Mouse (Mus musculus): ENCODE results near the gene Pip5k1c. TPM values are rescaled to one million over a fixed set of nuclear protein-coding genes. Genes with fewer than 3 reads are reported as not detected.

Pip5k1c gene
- polyA plus RNA-seq, 1 experiment from 2014 or later = 70.1 TPM

DNA sequence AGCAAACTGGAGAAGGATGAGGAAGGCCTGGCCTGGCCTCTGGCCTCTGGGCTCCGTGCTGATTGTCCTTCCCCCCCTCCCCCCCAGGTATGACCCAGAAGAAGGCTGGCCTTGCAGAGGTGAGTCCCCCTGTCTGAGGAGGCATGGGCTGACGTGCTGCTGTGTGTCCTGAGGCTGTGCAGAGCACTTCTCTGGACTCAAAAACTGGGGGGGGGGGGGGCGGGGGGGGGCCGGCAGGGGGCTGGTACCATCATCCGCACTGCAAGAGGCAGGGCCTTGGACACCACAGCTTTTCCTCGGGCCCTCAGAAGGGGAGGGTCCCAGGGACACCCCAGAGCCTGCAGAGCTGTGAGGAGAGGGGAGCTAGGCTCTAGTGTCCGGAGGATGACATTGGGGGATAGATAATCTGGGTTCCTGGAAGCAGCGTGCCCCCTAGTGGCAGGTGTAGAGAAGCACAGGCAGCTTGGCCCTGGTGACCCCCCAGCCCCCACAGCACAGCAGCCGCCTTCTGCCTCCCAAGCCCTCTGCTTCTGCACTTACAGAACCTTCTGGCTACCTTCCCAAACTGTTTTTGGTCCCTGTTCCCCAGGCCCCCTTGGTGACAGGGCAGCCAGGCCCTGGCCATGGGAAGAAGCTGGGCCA, 12.0 kb downstream of the Pip5k1c start:
- Histone ChIP-seq H3K9me3 (no peaks in the 10 kb centered on the region), H3K9ac (no peak overlapping the region), H3K4me1 (0 out of 2 replicates have a peak, but pooled peaks cover 11% of the 10 kb centered on the region), H3K4me3 (no peak overlapping the region), H3K27me3 (no peaks in the 10 kb centered on the region), H3K27ac (no peak overlapping the region), H3K4me2 (replicated peaks) (no peak overlapping the region), H3K36me3 (peaks cover 51% of the 10 kb centered on the region)
- WGBS = 34% methylated on average over 7 of the region's 9 CpGs
- no peak for ATAC-seq (ENCODE audit: insufficient number of reproducible peaks, insufficient read depth, low FRiP score, low TSS enrichment)

DNA sequence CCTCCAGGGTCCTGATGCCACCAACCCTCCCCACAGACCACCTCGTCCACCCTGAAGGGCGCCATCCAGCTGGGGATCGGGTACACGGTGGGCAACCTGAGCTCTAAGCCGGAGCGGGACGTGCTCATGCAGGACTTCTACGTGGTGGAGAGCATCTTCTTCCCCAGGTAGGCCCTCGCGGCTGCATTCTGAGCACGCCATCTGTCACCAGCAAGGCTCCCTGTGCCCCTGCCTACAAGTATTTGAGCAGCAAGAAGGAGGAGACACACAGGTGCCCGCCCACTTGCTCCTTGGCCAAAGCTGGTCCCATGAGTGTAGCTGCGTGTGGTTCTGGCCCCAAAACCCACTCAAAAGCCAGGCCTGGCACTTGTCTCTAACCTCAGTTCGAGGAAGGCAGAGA, 12.9 kb downstream of the Pip5k1c start:
- Histone ChIP-seq H3K4me1 (0 out of 2 replicates have a peak, but pooled peaks cover 11% of the 10 kb centered on the region), H3K27ac (no peak overlapping the region), H3K36me3 (peaks cover 60% of the 10 kb centered on the region), H3K4me2 (replicated peaks) (no peak overlapping the region), H3K4me3 (no peak overlapping the region), H3K27me3 (no peaks in the 10 kb centered on the region), H3K9me3 (no peaks in the 10 kb centered on the region), H3K9ac (no peak overlapping the region)
- no peak for ATAC-seq (ENCODE audit: insufficient number of reproducible peaks, insufficient read depth, low FRiP score, low TSS enrichment)
- whole genome bisulfite sequencing = 92% methylated on average over 14 of the region's 14 CpGs

DNA sequence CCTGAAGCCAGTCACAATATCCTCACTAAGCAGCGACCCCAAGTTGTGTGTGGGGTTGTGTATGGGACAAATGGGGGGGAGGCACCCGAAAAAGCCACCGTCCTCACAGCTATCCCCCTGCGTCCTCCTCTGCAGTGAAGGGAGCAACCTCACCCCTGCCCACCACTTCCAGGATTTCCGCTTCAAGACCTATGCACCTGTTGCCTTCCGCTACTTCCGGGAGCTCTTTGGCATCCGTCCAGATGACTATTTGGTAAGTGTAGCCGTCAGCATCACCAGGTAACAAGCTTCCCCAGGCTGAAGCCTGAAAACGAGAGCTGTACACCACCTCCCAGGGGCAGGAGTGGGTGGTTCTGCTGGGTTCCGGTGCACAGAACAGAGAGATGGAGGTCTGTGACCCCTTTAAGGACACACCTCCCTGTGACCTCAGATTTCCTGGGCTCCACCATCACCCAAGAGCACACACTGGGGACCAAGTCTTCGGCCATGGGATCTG, 13.5 kb downstream of the Pip5k1c start:
- H3K4me3 ChIP-seq = no peak overlapping the region
- H3K27me3 ChIP-seq = no peaks in the 10 kb centered on the region
- H3K27ac ChIP-seq = no peak overlapping the region
- ATAC-seq (ENCODE audit: insufficient number of reproducible peaks, insufficient read depth, low FRiP score, low TSS enrichment) = no peak
- WGBS = 94% methylated on average over 12 of the region's 12 CpGs
- H3K36me3 ChIP-seq = peaks cover 66% of the 10 kb centered on the region
- no peaks in the 10 kb centered on the region for H3K9me3 ChIP-seq
- 0 out of 2 replicates have a peak, but pooled peaks cover 11% of the 10 kb centered on the region for H3K4me1 ChIP-seq
- H3K4me2 ChIP-seq (replicated peaks) = no peak overlapping the region
- H3K9ac ChIP-seq = no peak overlapping the region

DNA sequence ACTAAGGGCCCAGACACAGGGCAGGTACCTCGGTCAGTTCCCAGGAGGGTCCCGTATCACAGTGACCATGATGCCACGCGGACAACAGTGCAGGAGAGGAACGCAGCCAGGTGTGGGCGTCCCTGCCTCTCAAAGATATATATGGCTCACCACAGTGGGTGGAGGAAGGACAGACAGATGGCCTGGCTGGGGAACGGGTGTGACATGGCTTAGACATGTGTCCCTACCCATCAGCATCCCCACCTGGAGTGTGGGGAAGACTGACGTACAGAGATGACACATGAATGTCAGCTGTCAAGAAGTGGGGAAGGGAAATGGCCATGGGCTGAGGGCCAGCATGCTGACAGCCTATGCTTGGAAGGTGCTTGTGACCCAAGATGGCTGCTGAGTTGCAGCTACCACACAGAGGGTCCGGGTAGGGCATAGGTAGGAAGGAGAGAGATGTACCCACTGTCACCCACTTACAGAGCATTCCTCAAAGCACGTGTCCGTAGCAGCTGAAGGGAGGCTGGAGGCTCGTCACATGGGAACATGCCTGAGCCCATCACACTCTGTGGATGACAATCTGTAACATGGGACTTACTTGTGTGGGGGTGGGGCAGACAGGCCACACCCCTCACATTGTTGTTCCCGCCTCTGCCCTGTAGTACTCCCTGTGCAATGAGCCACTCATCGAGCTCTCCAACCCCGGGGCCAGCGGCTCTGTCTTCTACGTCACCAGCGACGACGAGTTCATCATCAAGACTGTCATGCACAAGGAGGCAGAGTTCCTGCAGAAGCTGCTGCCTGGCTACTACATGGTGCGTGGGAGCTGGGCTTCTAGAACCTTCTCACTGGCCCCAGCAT, 14.3 kb downstream of the Pip5k1c start:
- ATAC-seq (ENCODE audit: insufficient number of reproducible peaks, insufficient read depth, low FRiP score, low TSS enrichment) = no peak
- Histone ChIP-seq H3K4me3 (no peak overlapping the region), H3K4me2 (replicated peaks) (no peak overlapping the region), H3K4me1 (0 out of 2 replicates have a peak, but pooled peaks cover 11% of the 10 kb centered on the region), H3K27ac (no peak overlapping the region), H3K9me3 (no peaks in the 10 kb centered on the region), H3K36me3 (peaks cover 68% of the 10 kb centered on the region), H3K27me3 (no peaks in the 10 kb centered on the region), H3K9ac (no peak overlapping the region)
- 94% methylated on average over 21 of the region's 21 CpGs for WGBS

DNA sequence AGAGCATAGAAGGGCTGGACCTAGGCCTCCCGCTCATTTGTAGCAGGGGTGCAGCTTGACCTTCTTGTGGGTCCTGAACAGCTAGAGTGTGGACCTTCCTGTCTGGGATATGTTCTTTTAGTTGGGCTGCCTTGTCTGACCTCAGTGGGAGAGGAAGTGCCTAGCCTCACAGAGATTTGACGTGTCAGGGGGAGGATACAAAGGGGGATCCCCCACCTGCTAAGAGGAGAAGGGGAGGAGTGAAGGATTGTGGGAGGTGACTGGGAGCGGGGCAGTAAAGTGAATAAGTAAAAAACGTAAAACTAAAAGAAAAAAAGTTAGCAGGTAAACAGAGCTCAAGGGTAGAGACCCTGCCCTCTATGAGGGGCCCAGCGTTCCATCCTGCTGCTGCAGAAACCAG, 16.8 kb downstream of the Pip5k1c start:
- Histone ChIP-seq H3K27me3 (no peaks in the 10 kb centered on the region), H3K27ac (no peak overlapping the region), H3K4me3 (no peak overlapping the region), H3K4me1 (0 out of 2 replicates have a peak, but pooled peaks cover 1% of the 10 kb centered on the region), H3K9me3 (no peaks in the 10 kb centered on the region), H3K36me3 (peaks cover 93% of the 10 kb centered on the region), H3K4me2 (replicated peaks) (no peak overlapping the region), H3K9ac (no peak overlapping the region)
- ATAC-seq (ENCODE audit: insufficient number of reproducible peaks, insufficient read depth, low FRiP score, low TSS enrichment) = no peak
- 90% methylated on average over 5 of the region's 5 CpGs for WGBS

DNA sequence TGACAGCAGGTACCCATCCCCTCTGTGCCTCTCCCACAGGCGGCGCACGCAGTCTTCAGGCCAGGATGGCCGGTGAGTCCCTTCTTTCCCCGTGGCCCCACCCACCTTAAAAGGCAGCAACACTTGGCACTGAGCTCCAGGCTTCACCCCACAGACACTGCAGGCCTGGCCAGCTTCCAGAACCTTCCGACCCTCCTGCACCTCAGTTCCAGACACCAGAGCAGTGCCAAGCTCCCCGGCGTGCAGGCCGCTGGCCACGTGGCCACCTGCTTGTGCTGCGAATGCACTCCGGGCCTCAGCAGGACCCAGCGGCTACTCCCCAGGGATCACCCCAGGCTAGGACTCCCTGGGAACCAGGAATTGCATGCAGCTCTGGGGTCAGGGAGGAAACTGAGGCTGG, 20.8 kb downstream of the Pip5k1c start:
- Histone ChIP-seq H3K4me2 (replicated peaks) (no peak overlapping the region), H3K9me3 (no peaks in the 10 kb centered on the region), H3K27me3 (no peaks in the 10 kb centered on the region), H3K4me1 (peaks cover 15% of the 10 kb centered on the region), H3K9ac (no peak overlapping the region), H3K27ac (no peak overlapping the region), H3K36me3 (peaks cover 89% of the 10 kb centered on the region), H3K4me3 (no peak overlapping the region)
- ATAC-seq (ENCODE audit: insufficient number of reproducible peaks, insufficient read depth, low FRiP score, low TSS enrichment) = no peak
- 95% methylated on average over 13 of the region's 13 CpGs for WGBS

DNA sequence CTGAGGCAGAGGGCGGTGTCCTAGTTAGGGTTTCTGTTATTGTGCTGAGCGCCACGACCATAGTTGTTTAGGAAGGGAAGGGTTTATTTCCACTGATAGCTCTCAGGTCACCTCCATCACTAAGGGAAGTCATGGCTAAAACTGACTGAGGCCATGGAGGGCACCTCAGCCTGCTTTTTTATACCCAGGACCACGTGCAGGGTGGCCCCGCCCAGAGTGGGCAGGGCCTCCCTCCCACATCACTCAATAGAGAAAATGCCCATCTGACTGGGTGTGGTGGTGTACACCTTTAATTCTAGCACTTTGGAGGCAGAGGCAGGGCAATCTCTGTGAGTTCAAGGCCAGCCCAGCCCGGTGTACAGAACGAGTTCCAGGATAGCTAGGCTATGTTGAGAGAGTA, 21.4 kb downstream of the Pip5k1c start:
- no peak overlapping the region for H3K27ac ChIP-seq
- peaks cover 21% of the 10 kb centered on the region for H3K4me1 ChIP-seq
- H3K27me3 ChIP-seq = no peaks in the 10 kb centered on the region
- no peak for ATAC-seq (ENCODE audit: insufficient number of reproducible peaks, insufficient read depth, low FRiP score, low TSS enrichment)
- no peak overlapping the region for H3K4me2 ChIP-seq (replicated peaks)
- H3K36me3 ChIP-seq = peaks cover 87% of the 10 kb centered on the region
- H3K4me3 ChIP-seq = no peak overlapping the region
- H3K9ac ChIP-seq = no peak overlapping the region
- H3K9me3 ChIP-seq = no peaks in the 10 kb centered on the region
- WGBS = 78% methylated on average over 7 of the region's 7 CpGs

DNA sequence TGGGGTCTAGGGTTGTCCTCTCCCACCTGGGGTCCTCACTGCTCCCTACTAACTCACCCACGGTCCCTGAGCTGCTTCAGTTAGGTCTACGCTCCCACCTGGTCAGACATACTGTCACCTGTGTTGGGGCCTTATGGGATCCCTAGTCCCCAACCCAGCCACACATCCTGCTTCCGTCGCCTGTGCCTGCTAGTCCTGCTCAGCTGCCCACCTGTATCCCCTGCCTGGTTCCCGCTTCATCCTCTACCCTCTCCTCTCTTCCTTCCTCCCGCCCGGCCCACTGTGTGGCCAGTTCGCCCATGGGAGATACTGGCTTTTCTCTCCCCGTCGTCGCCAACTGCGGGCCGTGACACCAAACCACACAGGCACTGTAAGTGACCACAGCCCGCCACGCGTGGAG, 22.8 kb downstream of the Pip5k1c start:
- Histone ChIP-seq H3K4me1 (peaks cover 26% of the 10 kb centered on the region), H3K36me3 (peaks cover 73% of the 10 kb centered on the region)
- WGBS = 93% methylated on average over 16 of the region's 16 CpGs

DNA sequence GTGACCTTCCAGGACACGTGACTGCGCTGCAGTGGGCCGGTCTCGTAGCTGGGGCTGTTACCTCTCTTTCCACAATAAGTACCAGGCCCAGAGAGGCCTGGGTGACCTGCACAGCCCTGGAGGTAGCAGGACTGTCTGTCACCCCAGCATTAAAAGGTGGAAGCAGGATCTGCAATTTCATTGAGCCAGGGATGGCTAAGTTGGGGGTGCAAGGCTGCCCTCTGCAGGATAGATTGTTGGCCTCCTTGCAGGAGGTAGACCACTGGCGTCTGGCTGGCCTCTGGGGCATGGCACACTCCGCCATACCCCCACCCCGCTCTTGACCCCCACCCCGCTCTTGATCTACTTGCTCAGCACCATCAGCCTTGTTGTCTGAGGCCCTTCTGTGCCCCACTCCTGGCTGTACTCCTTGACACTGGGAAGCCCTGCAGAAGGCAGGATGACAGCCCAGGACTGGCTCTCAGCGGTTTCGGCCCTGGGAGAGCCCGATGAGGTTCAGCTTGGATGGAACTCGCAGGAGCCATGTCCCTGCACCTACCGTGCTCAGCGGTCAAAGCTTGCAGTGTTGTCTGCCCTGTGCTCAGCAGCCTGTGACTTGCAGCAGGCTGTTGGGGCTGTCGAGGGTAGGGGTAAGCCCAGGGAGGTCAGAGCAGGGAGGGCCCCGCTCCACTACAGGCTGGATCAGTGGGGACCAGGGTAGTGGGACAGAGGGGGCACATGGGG, 23.7 kb downstream of the Pip5k1c start:
- Histone ChIP-seq H3K9me3 (no peaks in the 10 kb centered on the region), H3K4me3 (0 out of 2 replicates have a peak overlapping the region, but pooled peaks have one; percentile 16), H3K4me2 (replicated peaks) (peak overlapping the region; percentile 43), H3K9ac (peak overlapping the region; percentile 20), H3K27ac (no peak overlapping the region), H3K27me3 (no peaks in the 10 kb centered on the region), H3K36me3 (peaks cover 64% of the 10 kb centered on the region), H3K4me1 (peaks cover 26% of the 10 kb centered on the region)
- WGBS = 45% methylated on average over 16 of the region's 16 CpGs
- ATAC-seq (ENCODE audit: insufficient number of reproducible peaks, insufficient read depth, low FRiP score, low TSS enrichment) = no peak

More for the DNA sequence above, 22.8 kb downstream of the Pip5k1c start:
- Histone ChIP-seq H3K9ac (no peak overlapping the region), H3K27me3 (no peaks in the 10 kb centered on the region), H3K27ac (no peak overlapping the region), H3K9me3 (no peaks in the 10 kb centered on the region), H3K4me3 (no peak overlapping the region), H3K4me2 (replicated peaks) (no peak overlapping the region)
- no peak for ATAC-seq (ENCODE audit: insufficient number of reproducible peaks, insufficient read depth, low FRiP score, low TSS enrichment)

DNA sequence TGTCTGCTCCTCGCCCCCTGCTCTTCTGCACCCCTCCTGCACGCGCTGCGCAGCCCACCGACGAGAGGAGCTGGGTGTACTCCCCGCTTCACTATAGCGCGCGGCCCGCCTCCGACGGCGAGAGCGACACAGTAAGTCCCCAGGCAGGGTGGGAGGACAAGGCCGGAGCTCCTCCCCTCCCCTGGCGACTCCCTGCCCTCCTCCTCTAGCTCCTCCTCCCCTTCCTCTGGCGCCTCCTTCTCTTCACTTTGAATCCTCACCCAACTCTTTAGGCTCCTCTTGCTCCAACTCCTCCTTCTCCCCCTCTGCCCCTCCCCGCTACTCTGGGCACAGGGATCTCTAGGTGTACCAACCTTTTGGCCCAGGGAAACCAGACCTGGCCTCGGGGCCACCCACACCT, 24.5 kb downstream of the Pip5k1c start:
- Histone ChIP-seq H3K4me2 (replicated peaks) (peak overlapping the region; percentile 43), H3K27ac (no peak overlapping the region), H3K4me1 (peaks cover 32% of the 10 kb centered on the region), H3K36me3 (peaks cover 58% of the 10 kb centered on the region), H3K4me3 (peak overlapping the region; percentile 16; the same call in 1 of the 2 replicates), H3K27me3 (no peaks in the 10 kb centered on the region), H3K9ac (peak overlapping the region; percentile 20), H3K9me3 (no peaks in the 10 kb centered on the region)
- 16% methylated on average over 20 of the region's 20 CpGs for WGBS
- no peak for ATAC-seq (ENCODE audit: insufficient number of reproducible peaks, insufficient read depth, low FRiP score, low TSS enrichment)

DNA sequence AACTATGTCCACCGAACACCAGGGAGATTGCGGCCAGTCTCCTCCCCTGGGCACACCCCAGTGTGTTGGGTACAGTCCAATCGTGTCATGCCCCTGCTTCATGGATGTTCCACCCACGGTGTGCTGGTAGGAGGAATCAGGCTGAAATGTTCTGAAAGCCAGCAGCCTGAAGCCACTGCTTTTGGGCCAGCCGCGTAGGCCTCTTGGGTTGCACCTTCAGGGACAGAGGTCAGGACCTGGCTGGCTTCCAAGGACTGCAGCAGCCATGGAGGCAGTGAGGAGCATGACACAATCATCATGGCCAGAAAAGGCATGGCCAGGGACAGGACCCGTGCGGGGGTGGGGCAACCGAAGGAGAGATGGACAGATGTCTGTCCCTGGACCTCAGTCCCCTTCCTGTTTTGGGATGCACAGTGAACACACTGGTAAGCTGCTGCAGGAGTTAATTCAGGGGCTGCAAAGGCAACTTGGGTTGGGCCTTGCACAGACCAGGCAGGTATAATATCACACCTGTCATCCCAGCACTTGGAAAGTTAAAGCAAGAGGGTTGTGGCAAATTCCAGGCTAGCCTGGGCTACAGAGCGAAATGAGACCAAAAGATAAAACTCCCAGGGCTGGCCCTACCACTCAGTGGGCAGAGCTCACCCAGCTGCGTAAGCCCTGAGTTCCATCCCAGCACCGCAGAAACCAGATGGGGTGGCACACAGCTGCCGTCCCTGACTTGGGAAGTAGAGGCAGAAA, 26.0 kb downstream of the Pip5k1c start:
- no peaks in the 10 kb centered on the region for H3K27me3 ChIP-seq
- ATAC-seq (ENCODE audit: insufficient number of reproducible peaks, insufficient read depth, low FRiP score, low TSS enrichment) = no peak
- H3K4me1 ChIP-seq = peaks cover 35% of the 10 kb centered on the region
- WGBS = 93% methylated on average over 13 of the region's 13 CpGs
- 0 out of 2 replicates have a peak overlapping the region, but pooled peaks have one; percentile 84 for H3K4me3 ChIP-seq
- H3K9me3 ChIP-seq = no peaks in the 10 kb centered on the region
- H3K9ac ChIP-seq = peak overlapping the region; percentile 54
- peak overlapping the region; percentile 85; the same call in 1 of the 2 replicates for H3K27ac ChIP-seq
- peaks cover 58% of the 10 kb centered on the region for H3K36me3 ChIP-seq
- H3K4me2 ChIP-seq (replicated peaks) = peak overlapping the region; percentile 61
